Mouse (Mus musculus) E14TG2a.4 (cell line): ENCODE data around the gene Cenpl.

Source experiments
- H3K27me3 ChIP-seq: 2 replicates; pipeline ENCODE4 v1.6.1; 2014; ENCODE audit warnings: low read length, control low read depth; ENCODE audit not compliant: insufficient read depth
- H3K36me3 ChIP-seq: 2 replicates; pipeline ENCODE4 v1.6.1; 2014; ENCODE audit warnings: low read length, control low read depth; ENCODE audit not compliant: insufficient read depth
- H3K4me1 ChIP-seq: replicated peaks from 2 replicates; pipeline ENCODE4 v1.6.1; 2014; ENCODE audit warnings: low read depth, low read length, control low read depth
- H3K4me3 ChIP-seq: replicated peaks from 2 replicates; pipeline ENCODE4 v1.5.1; 2014; ENCODE audit warnings: mild to moderate bottlenecking, low read length
- H3K9me3 ChIP-seq: 2 replicates; pipeline ENCODE4 v1.6.1; 2014; ENCODE audit warnings: low read length, control low read depth
- CTCF ChIP-seq: conservative IDR thresholded peaks from 2 replicates; pipeline ENCODE4 v1.5.1; 2014; ENCODE audit warnings: low read length
- NANOG ChIP-seq: IDR thresholded peaks from 2 replicates; pipeline ENCODE4 v1.6.1; 2014; ENCODE audit warnings: borderline replicate concordance, low read length, mixed read lengths
- POU5F1 ChIP-seq: IDR thresholded peaks from 2 replicates; pipeline ENCODE4 v1.6.1; 2014; ENCODE audit warnings: low read length, borderline replicate concordance

Cenpl gene

GRCm38 (mm10) chr1:161077243-161077642, 6.7 kb downstream of the Cenpl start:
- no peaks in the 10 kb centered on the region for H3K9me3 ChIP-seq
- no peak overlapping the region for H3K4me3 ChIP-seq
- H3K27me3 ChIP-seq, result no peaks in the 10 kb centered on the region
- H3K4me1 ChIP-seq, result peaks cover 14% of the 10 kb centered on the region
- H3K36me3 ChIP-seq, result peaks cover 62% of the 10 kb centered on the region
- TF ChIP-seq NANOG (no peak), POU5F1 (no peak), CTCF (no peak)

GRCm38 (mm10) chr1:161099721-161100405, 29.4 kb downstream of the Cenpl start:
- Histone ChIP-seq H3K36me3 (peaks cover 30% of the 10 kb centered on the region), H3K4me3 (no peak overlapping the region), H3K9me3 (0 out of 2 replicates have a peak, but pooled peaks cover 2% of the 10 kb centered on the region), H3K4me1 (no peaks in the 10 kb centered on the region), H3K27me3 (no peaks in the 10 kb centered on the region)
- no peak for TF ChIP-seq POU5F1
- no peak for TF ChIP-seq CTCF
- no peak for TF ChIP-seq NANOG

GRCm38 (mm10) chr1:161103842-161104241, 33.3 kb downstream of the Cenpl start:
- no peaks in the 10 kb centered on the region for H3K27me3 ChIP-seq
- H3K36me3 ChIP-seq, result peaks cover 21% of the 10 kb centered on the region
- H3K4me3 ChIP-seq, result no peak overlapping the region
- no peaks in the 10 kb centered on the region for H3K4me1 ChIP-seq
- no peak for TF ChIP-seq POU5F1
- no peak for TF ChIP-seq CTCF
- no peak for TF ChIP-seq NANOG
- H3K9me3 ChIP-seq, result 0 out of 2 replicates have a peak, but pooled peaks cover 2% of the 10 kb centered on the region

- Histone ChIP-seq H3K4me3 (no peak overlapping the region), H3K9me3 (no peaks in the 10 kb centered on the region), H3K4me1 (no peaks in the 10 kb centered on the region), H3K36me3 (peaks cover 15% of the 10 kb centered on the region), H3K27me3 (no peaks in the 10 kb centered on the region)
- TF ChIP-seq CTCF (no peak), NANOG (no peak), POU5F1 (no peak)
Measured at GRCm38 (mm10) chr1:161109216-161109615, 38.7 kb downstream of the Cenpl start.

- H3K27me3 ChIP-seq, result no peaks in the 10 kb centered on the region
Measured at GRCm38 (mm10) chr1:161114591-161114990, 44.1 kb downstream of the Cenpl start.

GRCm38 (mm10) chr1:161122661-161123418, 52.3 kb downstream of the Cenpl start:
- TF ChIP-seq POU5F1, result no peak
- no peak for TF ChIP-seq NANOG
- no peak for TF ChIP-seq CTCF
- no peak overlapping the region for H3K4me3 ChIP-seq
- no peaks in the 10 kb centered on the region for H3K36me3 ChIP-seq
- H3K4me1 ChIP-seq, result no peaks in the 10 kb centered on the region
- H3K27me3 ChIP-seq, result no peaks in the 10 kb centered on the region
- H3K9me3 ChIP-seq, result no peaks in the 10 kb centered on the region

More at GRCm38 (mm10) chr1:161114591-161114990, 44.1 kb downstream of the Cenpl start:
- no peaks in the 10 kb centered on the region for H3K4me1 ChIP-seq
- no peak for TF ChIP-seq POU5F1
- TF ChIP-seq NANOG, result no peak
- no peak for TF ChIP-seq CTCF
- no peak overlapping the region for H3K4me3 ChIP-seq
- peaks cover 2% of the 10 kb centered on the region; the same call in 1 of the 2 replicates for H3K36me3 ChIP-seq
- H3K9me3 ChIP-seq, result no peaks in the 10 kb centered on the region

- Histone ChIP-seq H3K4me1 (peaks cover 10% of the 10 kb centered on the region), H3K9me3 (no peaks in the 10 kb centered on the region), H3K4me3 (no peak overlapping the region), H3K27me3 (no peaks in the 10 kb centered on the region), H3K36me3 (no peaks in the 10 kb centered on the region)
- no peak for TF ChIP-seq NANOG
- no peak for TF ChIP-seq POU5F1
- no peak for TF ChIP-seq CTCF
Measured at GRCm38 (mm10) chr1:161126461-161126860, 55.9 kb downstream of the Cenpl start.

- TF ChIP-seq POU5F1 (no peak), NANOG (no peak)
- Histone ChIP-seq H3K4me1 (peaks cover 10% of the 10 kb centered on the region), H3K27me3 (no peaks in the 10 kb centered on the region), H3K4me3 (peak within 1 kb of the TSS; percentile 96), H3K36me3 (no peaks in the 10 kb centered on the region), H3K9me3 (no peaks in the 10 kb centered on the region)
Measured at GRCm38 (mm10) chr1:161130726-161131664, 60.5 kb downstream of the Cenpl start, which contains the start of gene Klhl20. Klhl20 (minus strand) TSS chr1:161131511.
